Mouse (Mus musculus): ENCODE results near the gene Ly6c2.
"Not testable (repeated sequence)": the region's sequence is repeated elsewhere in the genome, so short reads cannot be mapped to it uniquely, and the experiment has no call there.

Gene Ly6c2

DNA sequence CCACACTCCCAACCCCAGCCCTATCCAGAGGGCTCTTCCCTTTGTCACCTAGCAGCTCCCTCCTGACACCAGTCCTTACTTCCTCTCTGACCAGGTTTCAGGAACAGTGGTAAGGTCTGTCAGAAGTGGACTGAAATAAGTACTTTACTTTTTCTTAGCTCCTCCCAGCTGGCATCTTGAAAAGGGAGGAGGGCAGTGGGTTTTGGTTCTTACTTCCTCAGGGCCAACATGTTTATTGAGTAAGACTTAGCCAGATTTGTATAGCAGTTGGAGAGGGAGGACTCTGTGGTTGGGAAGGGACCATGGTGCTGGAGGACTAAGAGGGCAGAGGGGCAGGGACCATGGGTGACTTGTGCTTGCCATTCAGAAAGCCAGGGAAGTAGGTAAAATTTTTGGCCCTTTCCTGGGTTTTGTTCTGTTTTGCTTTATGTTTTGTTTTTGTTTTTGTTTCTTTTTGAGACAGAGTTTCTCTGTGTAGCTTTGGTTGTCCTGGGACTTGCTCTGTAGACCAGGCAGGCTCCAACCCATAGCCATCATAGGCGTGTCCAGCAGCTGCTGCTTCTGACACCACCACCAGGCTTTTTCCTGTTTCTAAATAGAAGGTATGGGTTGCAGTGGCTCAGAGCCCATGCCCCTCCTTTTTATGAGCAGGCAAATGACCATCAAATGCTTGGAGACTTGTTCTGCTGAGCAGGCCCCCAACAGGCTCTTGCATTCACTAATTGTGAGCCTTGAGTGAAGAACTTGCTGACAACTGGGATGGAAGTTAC is at the start of gene Ly6c2:
Gene Ly6c2 (minus strand): TSS at position 110 of the 770 bp plus-strand sequence.
- DNase-seq (ENCODE audit: low spot score): not testable (repeated sequence)

GRCm38 (mm10) chr15:75157646-75158045 is 45.9 kb upstream of the Ly6c2 start:
- no peak for DNase-seq (ENCODE audit: low spot score)

DNA sequence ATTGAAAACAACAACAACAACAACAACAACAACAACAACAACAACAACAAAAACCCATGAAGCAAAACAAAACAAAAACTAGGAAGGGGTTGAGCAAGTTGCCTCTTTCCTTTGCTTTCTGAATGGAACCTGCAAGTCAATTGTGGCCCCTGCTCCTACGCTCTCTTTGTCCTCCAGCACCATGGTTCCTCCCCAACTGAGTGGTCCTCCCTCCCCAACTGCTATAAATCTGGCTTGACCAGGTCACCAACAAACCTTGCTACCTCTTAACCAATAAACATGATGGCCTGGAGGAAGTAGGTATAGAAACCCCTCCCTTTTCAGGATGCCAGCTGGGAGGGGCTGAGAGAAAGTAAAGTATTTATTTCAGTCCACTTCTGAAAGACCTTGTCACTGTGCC is 43.2 kb upstream of the Ly6c2 start, which contains the start of gene Ly6g:
Gene Ly6g (plus strand): TSS at position 301 of the 400 bp plus-strand sequence.
- no peak for DNase-seq (ENCODE audit: low spot score)

DNA sequence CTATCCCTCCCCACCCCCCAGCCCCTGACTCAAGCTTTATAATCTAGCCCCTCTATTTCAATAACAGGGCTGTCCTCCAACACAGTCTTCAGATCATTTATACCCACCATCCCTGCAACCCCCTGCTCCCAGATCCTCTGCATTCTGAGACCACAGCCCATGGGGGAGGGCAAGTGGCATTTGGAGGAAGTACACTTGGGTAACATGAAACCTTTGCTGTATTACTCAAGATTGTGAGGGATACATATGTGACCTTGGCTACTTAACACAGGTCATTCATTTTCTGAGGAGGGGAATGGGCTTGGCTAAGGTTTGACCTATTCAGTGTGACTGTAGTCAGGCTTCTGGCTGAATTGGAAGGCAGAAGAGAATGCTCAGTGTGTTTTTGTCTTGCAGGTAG is 41.3 kb upstream of the Ly6c2 start:
- no peak for DNase-seq (ENCODE audit: low spot score)

GRCm38 (mm10) chr15:75143735-75144134 is 32.0 kb upstream of the Ly6c2 start:
- no peak for DNase-seq (ENCODE audit: low spot score)

GRCm38 (mm10) chr15:75141812-75142360 is 30.1 kb upstream of the Ly6c2 start:
- peak; percentile 15 for DNase-seq (ENCODE audit: low spot score)

GRCm38 (mm10) chr15:75137739-75138138 is 26.0 kb upstream of the Ly6c2 start:
- not testable (repeated sequence) for DNase-seq (ENCODE audit: low spot score)

DNA sequence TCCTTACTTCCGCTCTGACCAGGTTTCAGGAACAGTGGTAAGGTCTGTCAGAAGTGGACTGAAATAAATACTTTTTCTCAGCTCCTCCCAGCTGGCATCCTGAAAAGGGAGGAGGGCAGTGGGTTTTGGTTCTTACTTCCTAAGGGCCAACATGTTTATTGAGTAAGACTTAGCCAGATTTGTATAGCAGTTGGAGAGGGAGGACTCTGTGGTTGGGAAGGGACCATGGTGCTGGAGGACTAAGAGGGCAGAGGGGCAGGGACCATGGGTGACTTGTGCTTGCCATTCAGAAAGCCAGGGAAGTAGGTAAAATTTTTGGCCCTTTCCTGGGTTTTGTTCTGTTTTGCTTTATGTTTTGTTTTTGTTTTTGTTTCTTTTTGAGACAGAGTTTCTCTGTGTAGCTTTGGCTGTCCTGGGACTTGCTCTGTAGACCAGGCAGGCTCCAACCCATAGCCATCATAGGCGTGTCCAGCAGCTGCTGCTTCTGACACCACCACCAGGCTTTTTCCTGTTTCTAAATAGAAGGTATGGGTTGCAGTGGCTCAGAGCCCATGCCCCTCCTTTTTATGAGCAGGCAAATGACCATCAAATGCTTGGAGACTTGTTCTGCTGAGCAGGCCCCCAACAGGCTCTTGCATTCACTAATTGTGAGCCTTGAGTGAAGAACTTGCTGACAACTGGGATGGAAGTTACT is 23.5 kb upstream of the Ly6c2 start:
- DNase-seq (ENCODE audit: low spot score): not testable (repeated sequence)

- DNase-seq (ENCODE audit: low spot score): not testable (repeated sequence)
These were observed 20.6 kb upstream of the Ly6c2 start for GRCm38 (mm10) chr15:75132346-75132745.

DNA sequence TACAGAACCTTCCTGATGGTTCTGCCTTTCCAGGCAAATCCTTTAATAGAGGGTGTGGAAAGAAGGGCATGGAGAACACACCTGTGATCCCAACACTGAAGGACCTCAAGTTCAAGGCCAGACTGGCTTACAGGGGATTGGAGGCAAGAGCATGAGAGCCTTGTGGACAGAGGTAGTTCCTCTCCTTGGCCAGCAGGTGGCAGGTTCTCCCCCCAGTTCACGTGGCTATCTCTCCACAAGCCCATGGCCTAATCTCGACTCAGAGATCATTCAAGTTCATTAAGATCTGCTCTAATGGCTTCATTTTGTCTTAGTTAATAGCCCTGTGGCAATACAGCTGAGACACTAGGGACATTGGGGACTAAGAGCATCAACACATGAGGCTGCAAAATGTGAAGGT is 8.3 kb upstream of the Ly6c2 start:
- DNase-seq (ENCODE audit: low spot score): no peak

GRCm38 (mm10) chr15:75118742-75119141 is 7.0 kb upstream of the Ly6c2 start:
- DNase-seq (ENCODE audit: low spot score): peak; percentile 11

GRCm38 (mm10) chr15:75117481-75117880 is 5.7 kb upstream of the Ly6c2 start:
- not testable (repeated sequence) for DNase-seq (ENCODE audit: low spot score)

DNA sequence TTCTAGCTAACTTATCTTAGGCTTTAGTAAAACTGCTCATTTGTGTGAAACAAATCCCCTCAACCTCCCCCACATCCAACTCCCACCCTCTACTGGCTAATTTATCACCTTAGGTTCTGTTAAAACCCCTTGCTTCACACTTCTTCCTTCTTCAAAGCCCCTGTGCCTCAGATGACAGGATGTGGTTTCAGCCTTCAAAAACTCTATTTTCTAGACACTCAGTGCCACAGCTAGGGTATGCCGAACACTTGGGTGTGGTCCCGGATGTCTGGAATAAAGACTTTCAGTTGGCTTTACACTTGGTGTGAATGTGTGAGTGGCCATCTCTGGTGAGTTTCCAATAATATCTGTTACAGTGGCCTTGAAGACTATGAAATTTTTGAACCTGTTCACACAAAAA is 4.8 kb upstream of the Ly6c2 start:
- peak; percentile 12 for DNase-seq (ENCODE audit: low spot score)

DNA sequence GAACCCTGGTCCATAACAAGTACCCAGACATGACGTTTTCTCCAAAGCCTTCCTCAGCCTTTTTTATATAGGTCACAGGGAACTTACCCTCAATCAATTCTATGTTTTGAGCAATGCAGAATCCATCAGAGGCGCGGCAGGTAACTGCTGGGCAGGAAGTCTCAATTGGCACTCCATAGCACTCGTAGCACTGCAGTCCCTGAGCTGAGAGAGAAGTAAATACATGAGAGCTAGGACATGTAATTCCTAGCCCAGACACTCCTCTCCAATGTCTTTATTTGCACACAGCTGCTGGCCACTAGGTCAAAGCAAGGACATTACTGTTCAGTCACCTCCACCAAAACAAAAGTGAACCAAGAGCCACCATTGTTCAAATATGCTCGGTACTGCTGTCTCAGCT is 1.3 kb downstream of the Ly6c2 start:
- not testable (repeated sequence) for DNase-seq (ENCODE audit: low spot score)

DNA sequence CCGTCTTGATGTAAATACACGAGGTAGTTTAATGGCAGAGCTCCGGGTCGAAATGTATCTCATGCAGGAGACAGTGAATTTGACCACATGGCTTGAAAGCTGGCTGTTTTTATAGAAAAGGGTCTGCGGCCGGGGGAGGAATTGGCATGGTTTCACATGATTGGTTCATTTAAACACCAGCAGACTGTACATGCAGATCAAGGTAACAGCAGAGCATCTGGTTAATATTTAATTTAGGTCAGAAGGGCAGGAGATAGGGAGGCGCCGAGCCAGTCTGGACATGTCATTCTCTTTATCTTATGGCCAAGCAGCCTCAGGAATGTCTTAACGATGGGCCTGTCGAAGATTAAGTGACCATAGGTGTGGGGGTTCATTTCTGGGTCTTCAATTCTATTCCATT is 12.5 kb downstream of the Ly6c2 start:
- DNase-seq (ENCODE audit: low spot score): no peak

DNA sequence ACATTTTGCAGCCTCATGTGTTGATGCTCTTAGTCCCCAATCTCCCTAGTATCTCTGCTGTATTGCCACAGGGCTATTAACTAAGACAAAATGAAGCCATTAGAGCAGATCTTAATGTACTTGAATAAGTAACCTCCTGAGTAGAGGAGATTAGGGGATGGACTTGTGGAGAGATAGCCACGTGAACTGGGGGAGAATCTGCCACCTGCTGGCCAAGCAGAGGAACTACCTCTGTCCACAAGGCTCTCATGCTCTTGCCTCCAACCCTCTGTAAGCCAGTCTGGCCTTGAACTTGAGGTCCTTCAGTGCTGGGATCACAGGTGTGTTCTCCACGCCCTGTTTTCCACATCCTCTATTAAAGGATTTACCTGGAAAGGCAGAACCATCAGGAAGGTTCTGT is 23.7 kb downstream of the Ly6c2 start:
- DNase-seq (ENCODE audit: low spot score): not testable (repeated sequence)

- no peak for DNase-seq (ENCODE audit: low spot score)
These were observed 41.8 kb downstream of the Ly6c2 start for GRCm38 (mm10) chr15:75069965-75070364.

DNA sequence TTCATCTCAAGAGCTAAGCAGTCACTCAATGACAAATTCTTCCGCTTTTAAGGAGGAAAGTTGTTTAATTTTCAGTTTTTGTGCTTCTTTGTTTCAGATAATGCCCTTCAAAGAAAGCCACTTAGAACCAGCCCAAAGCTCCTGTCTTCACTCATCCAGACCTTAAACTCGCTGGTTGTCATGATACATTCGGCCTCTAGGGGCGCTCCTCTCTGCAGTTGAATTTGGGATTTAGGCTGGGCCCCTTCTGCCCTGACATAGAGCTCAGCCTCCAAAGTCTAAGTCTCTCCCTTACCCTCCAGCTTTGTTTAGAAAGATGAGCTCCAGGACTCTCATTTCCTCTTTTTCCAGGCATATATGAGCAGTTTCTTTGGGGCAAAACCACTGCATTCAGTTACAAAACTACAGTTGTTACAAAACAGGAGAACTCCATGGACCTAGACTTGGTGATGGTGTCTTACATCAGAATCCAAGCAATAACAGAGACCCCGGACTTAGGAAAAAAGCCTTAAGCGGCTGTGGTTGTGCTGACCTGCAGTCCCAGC is 49.7 kb downstream of the Ly6c2 start:
- peak; percentile 30 for DNase-seq (ENCODE audit: low spot score)

GRCm38 (mm10) chr15:75060505-75060904 is 51.3 kb downstream of the Ly6c2 start:
- no peak for DNase-seq (ENCODE audit: low spot score)

Measured in spleen, adult 12 weeks (tissue).